Mouse (Mus musculus) kidney, embryonic 16.5 days (tissue): ENCODE data around the gene Ccn6. TPM values are rescaled to one million over a fixed set of nuclear protein-coding genes. Genes with fewer than 3 reads are reported as not detected.

Experiments
- ATAC-seq: fragments of 200-750 bp; cut with Nextera tagmentation; 2 replicates; pipeline ENCODE4 v1.8.0; 2017; ENCODE audit warnings: moderate TSS enrichment; ENCODE audit not compliant: low FRiP score, low TSS enrichment
- H3K27ac ChIP-seq: fragments of 300-500 bp; sonication (generic); 2 replicates; pipeline ENCODE4 v1.5.1; 2014; ENCODE audit warnings: low read length
- H3K27me3 ChIP-seq: fragments of 300-500 bp; sonication (generic); 2 replicates; pipeline ENCODE4 v1.6.1; 2014; ENCODE audit warnings: low read length, control low read depth, mixed read lengths; ENCODE audit not compliant: insufficient read depth
- H3K36me3 ChIP-seq: fragments of 300-500 bp; sonication (generic); 2 replicates; pipeline ENCODE4 v1.6.1; 2014; ENCODE audit warnings: low read length, control low read depth, mixed read lengths; ENCODE audit not compliant: insufficient read depth
- H3K4me1 ChIP-seq: fragments of 300-500 bp; sonication (generic); 2 replicates; pipeline ENCODE4 v1.6.1; 2014; ENCODE audit warnings: low read length, control low read depth, mixed read lengths; ENCODE audit not compliant: insufficient read depth
- H3K4me2 ChIP-seq: fragments of 300-500 bp; sonication (generic); replicated peaks from 2 replicates; pipeline ENCODE4 v1.6.1; 2014; ENCODE audit warnings: low read depth, low read length
- H3K4me3 ChIP-seq: fragments of 300-500 bp; sonication (generic); 2 replicates; pipeline ENCODE4 v1.5.1; 2014; ENCODE audit warnings: mild to moderate bottlenecking, low read length
- H3K9ac ChIP-seq: fragments of 300-500 bp; sonication (generic); replicated peaks from 2 replicates; pipeline ENCODE4 v1.6.1; 2014; ENCODE audit warnings: low read length
- H3K9me3 ChIP-seq: fragments of 300-500 bp; sonication (generic); 2 replicates; pipeline ENCODE4 v1.6.1; 2016; ENCODE audit warnings: low read length, control low read depth
- WGBS: fragments of 180-500 bp; shearing (Covaris S2); extraction: QIAGEN DNeasy Blood & Tissue Kit; methylation state at CpG from one replicate; pipeline ENCODE4 v1.1.7; 2014; 5-methylcytosine and 5-hydroxymethylcytosine counted together
- polyA plus RNA-seq: library from polyadenylated mRNA; unstranded; fragments of >200 nt; fragmentation: Nextera tagmentation; extraction: Ambion mirVana; gene quantifications from 2 replicates; pipeline ENCODE4 v1.2.1, GENCODE M21; 2015

Gene Ccn6
- polyA plus RNA-seq, 1 experiment from 2014 or later = 0.46 TPM

DNA sequence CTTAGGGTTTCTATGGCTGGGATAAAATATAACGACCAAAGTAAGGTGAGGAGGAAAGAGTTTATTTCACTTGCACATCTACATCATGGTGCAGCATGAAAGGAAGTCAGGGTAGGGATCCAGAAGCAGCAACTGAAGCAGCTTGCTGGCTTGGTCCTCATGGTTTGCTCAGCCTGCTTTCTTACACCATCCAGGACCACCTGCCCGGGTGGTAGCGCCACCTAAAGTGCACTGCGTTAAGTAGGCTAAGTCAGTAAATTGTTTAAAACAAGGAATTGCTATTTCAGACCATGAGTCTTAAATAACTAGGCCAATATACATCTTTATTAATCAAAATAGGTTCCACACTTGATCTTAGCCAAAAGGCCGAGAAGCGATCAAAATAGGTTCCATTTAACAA, 24.8 kb downstream of the Ccn6 start:
- Histone ChIP-seq H3K27me3 (no peaks in the 10 kb centered on the region), H3K27ac (no peak overlapping the region), H3K4me1 (peaks cover 6% of the 10 kb centered on the region), H3K9me3 (no peaks in the 10 kb centered on the region), H3K36me3 (peaks cover 34% of the 10 kb centered on the region), H3K4me2 (no peak overlapping the region), H3K4me3 (no peak overlapping the region), H3K9ac (no peak overlapping the region)
- WGBS = 85% methylated on average over 6 of the region's 6 CpGs
- ATAC-seq = no peak

DNA sequence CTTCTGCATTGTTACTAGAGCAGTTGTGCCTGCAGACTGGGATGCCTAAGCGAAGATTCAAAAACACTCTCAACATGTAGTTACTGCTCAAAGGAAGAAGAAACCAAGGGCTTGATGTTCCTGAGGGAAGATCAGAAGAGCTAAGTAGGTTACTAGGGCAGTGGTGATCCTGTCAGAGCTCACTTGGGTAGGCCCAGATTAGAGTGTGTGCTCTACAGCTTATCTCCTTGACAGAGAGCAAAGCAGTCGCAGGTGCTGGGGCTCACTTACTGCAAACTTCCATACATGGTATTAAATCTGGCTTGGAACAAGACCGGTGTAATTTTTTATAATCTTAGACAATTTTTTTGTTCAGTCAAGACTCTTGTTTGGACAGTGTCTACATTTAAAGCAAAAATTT, 25.8 kb downstream of the Ccn6 start:
- ATAC-seq = no peak
- peaks cover 29% of the 10 kb centered on the region for H3K36me3 ChIP-seq
- no peak overlapping the region for H3K9ac ChIP-seq
- H3K4me1 ChIP-seq = peaks cover 6% of the 10 kb centered on the region
- H3K9me3 ChIP-seq = no peaks in the 10 kb centered on the region
- no peaks in the 10 kb centered on the region for H3K27me3 ChIP-seq
- no peak overlapping the region for H3K4me2 ChIP-seq
- H3K27ac ChIP-seq = no peak overlapping the region
- H3K4me3 ChIP-seq = no peak overlapping the region
- WGBS = 92% methylated on average over 3 of the region's 3 CpGs

DNA sequence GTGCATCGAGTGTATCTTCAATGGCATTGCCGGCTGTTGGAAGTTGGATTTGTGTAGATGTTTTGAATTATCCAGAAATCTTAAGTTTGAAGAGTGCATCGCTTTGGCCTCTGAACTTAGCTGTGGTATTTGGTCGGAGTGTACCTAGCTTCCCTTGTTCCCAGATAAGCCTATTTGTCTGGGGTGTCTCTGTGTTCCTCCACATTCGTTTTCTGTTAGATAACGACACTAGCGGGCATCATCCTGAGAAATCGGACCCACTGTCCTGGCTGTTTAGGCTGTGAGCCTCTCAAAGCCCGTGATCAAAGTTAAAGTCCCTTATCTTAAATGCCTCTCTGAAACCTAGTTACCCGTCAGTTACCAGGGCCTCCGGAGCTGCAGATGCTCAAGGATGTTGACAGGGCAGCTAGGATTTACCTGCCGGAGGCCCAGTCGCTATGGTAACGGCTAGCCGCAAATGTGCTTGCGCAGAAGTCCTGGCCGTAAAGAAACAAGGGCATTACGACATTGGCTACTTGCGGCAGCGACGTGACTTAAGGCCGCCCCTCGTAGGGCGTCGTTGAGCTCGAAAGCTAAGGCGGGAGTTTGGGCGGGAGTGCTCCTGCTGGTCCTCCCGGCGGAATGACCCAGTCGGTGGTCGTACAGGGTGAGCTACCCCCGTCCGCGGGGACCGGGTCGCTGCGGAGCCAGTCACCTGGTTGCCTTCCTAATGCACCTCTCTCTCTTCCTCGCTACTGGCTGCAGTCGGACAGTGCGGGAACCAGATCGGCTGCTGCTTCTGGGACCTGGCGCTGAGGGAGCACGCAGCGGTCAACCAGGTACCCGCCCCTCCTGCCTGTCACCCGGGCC, 29.9 kb downstream of the Ccn6 start, which contains the start of the genes Fam229b and Tube1:
Fam229b (minus strand) TSS at position 453 of the 849 bp plus-strand sequence.
Tube1 (plus strand) TSS at position 515 of the 849 bp plus-strand sequence.
- Histone ChIP-seq H3K4me1 (peaks cover 6% of the 10 kb centered on the region), H3K4me3 (peak within 1 kb of the TSS; percentile 76), H3K27me3 (no peaks in the 10 kb centered on the region), H3K9ac (peak within 1 kb of the TSS; percentile 79), H3K36me3 (peaks cover 10% of the 10 kb centered on the region; the same call in 1 of the 2 replicates), H3K27ac (0 out of 2 replicates have a peak within 1 kb of the TSS, but pooled peaks have one; percentile 29), H3K9me3 (no peaks in the 10 kb centered on the region), H3K4me2 (peak within 1 kb of the TSS; percentile 86)
- WGBS = 5% methylated on average over 47 of the region's 47 CpGs
- peak; percentile 96 for ATAC-seq

DNA sequence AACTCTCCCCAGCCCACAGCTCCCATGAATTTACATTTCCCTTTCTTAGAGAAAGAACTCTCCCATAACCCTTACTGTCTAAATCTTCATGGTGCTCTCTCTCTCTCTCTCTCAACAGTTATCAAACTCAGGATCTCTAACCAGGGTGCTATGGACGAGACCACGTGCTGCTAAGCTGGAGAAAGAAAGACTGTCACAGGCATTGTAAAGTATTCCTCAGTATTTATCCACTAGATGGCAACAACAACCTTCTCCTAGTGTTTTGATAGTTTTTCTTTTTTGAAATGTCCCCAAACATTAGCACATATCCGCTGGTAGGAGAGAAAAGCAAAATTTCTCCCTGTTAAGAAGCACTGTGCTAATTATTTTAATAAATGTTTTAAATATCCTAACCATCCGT, 42.2 kb downstream of the Ccn6 start:
- H3K9me3 ChIP-seq = no peaks in the 10 kb centered on the region
- no peak for ATAC-seq
- H3K27me3 ChIP-seq = no peaks in the 10 kb centered on the region
- no peak overlapping the region for H3K27ac ChIP-seq
- 40% methylated on average over 4 of the region's 4 CpGs for WGBS
- H3K4me2 ChIP-seq = no peak overlapping the region
- H3K9ac ChIP-seq = no peak overlapping the region
- H3K4me3 ChIP-seq = no peak overlapping the region
- H3K36me3 ChIP-seq = no peaks in the 10 kb centered on the region
- H3K4me1 ChIP-seq = no peaks in the 10 kb centered on the region

DNA sequence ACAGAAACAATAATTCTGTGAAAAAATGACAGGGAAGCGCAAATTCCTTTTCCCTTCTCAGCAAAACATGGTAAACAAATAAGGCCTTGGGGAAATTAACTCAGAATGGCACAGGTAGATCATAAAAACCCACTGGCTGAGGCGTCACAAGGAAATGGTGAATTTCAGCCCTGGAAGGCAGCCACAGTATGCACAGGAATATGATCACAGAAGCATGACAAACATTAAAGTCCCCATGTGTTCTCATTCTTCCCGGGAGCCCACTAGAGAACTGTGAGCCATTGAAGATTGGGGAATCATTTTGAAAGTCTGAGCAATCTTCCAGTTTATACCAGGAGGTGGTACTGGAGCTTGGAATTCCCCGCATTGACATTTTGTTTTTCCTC, 54.1 kb downstream of the Ccn6 start:
- Histone ChIP-seq H3K9ac (no peak overlapping the region), H3K4me1 (no peaks in the 10 kb centered on the region), H3K27ac (no peak overlapping the region), H3K4me3 (no peak overlapping the region), H3K27me3 (no peaks in the 10 kb centered on the region), H3K4me2 (no peak overlapping the region), H3K36me3 (peaks cover 21% of the 10 kb centered on the region; the same call in 1 of the 2 replicates), H3K9me3 (no peaks in the 10 kb centered on the region)
- no peak for ATAC-seq
- WGBS = 64% methylated on average over 4 of the region's 4 CpGs

GRCm38 (mm10) chr10:39108837-39109488, 54.6 kb downstream of the Ccn6 start:
- Histone ChIP-seq H3K36me3 (peaks cover 21% of the 10 kb centered on the region; the same call in 1 of the 2 replicates), H3K27ac (no peak overlapping the region), H3K4me3 (no peak overlapping the region), H3K4me1 (no peaks in the 10 kb centered on the region), H3K9ac (no peak overlapping the region), H3K4me2 (no peak overlapping the region), H3K27me3 (no peaks in the 10 kb centered on the region), H3K9me3 (no peaks in the 10 kb centered on the region)
- 79% methylated on average over 10 of the region's 10 CpGs for WGBS
- ATAC-seq = no peak

GRCm38 (mm10) chr10:39106935-39107334, 56.7 kb downstream of the Ccn6 start:
- Histone ChIP-seq H3K4me1 (no peaks in the 10 kb centered on the region), H3K4me3 (no peak overlapping the region), H3K9ac (no peak overlapping the region), H3K36me3 (peaks cover 30% of the 10 kb centered on the region; the same call in 1 of the 2 replicates), H3K9me3 (no peaks in the 10 kb centered on the region), H3K27me3 (no peaks in the 10 kb centered on the region), H3K27ac (no peak overlapping the region), H3K4me2 (no peak overlapping the region)
- 75% methylated on average over 4 of the region's 4 CpGs for WGBS
- no peak for ATAC-seq

DNA sequence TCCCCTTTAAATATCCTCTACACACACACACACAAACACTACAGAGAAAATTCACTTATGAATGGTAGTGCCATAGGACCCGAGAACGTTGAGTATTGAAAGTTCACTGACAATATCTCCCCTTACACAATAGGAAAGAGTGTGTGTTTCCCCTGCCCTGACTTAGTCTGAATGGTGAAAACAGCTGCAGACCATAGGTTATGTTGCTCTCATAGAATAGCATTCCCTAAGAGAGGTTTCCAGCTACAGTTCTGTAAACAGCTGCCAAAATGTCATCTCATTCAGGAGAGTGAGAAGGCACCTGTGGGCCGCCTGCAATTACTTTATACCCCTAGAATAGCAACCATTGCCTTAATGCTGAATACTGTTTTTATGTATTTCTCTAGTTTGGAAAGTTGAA, 57.2 kb downstream of the Ccn6 start:
- no peak overlapping the region for H3K9ac ChIP-seq
- no peaks in the 10 kb centered on the region for H3K27me3 ChIP-seq
- H3K4me1 ChIP-seq = no peaks in the 10 kb centered on the region
- no peaks in the 10 kb centered on the region for H3K9me3 ChIP-seq
- H3K4me2 ChIP-seq = no peak overlapping the region
- WGBS = 73% methylated on average over 3 of the region's 3 CpGs
- ATAC-seq = no peak
- no peak overlapping the region for H3K27ac ChIP-seq
- H3K36me3 ChIP-seq = peaks cover 28% of the 10 kb centered on the region; the same call in 1 of the 2 replicates
- no peak overlapping the region for H3K4me3 ChIP-seq

DNA sequence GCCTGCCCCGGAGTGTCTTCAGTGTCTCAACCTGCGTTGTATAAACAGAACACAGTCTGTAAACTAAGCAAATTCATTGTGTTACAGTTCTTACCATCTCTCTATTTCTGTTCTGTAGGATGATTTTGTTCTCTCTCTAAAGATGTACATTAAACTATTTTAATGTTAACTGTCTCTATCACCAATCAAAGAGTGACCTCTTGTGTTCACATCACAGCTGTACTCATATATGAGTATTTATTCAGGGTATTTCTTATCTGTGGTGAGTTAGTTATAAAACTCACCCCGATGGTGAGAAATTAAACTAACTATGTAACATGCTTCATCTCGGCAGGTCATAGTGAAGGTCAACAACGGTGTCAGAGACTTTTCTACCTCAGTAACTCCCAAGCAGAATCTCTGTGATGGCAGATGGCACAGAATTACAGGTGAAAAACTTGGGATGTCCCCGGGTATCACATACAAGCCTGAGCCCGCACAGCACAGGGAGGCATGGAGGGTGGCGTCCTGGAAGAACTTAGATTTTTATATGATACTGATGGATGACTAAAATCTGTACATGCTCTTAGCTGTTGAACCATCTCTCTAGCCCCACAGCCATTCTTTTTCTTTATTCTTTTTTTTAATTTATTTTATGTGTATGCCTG, 58.7 kb downstream of the Ccn6 start:
- no peaks in the 10 kb centered on the region for H3K27me3 ChIP-seq
- no peaks in the 10 kb centered on the region for H3K4me1 ChIP-seq
- H3K4me2 ChIP-seq = no peak overlapping the region
- H3K4me3 ChIP-seq = no peak overlapping the region
- no peaks in the 10 kb centered on the region for H3K9me3 ChIP-seq
- no peak for ATAC-seq
- peaks cover 18% of the 10 kb centered on the region; the same call in 1 of the 2 replicates for H3K36me3 ChIP-seq
- WGBS = 91% methylated on average over 8 of the region's 8 CpGs
- no peak overlapping the region for H3K27ac ChIP-seq
- no peak overlapping the region for H3K9ac ChIP-seq
